Mouse (Mus musculus) megakaryocyte progenitor cell, adult 5-6 weeks (primary cell): Measurements from ENCODE around the gene Olfr395. TPM values are rescaled to one million over a fixed set of nuclear protein-coding genes. Genes with fewer than 3 reads are reported as not detected.
"Not testable (repeated sequence)": the region's sequence is repeated elsewhere in the genome, so short reads cannot be mapped to it uniquely, and the experiment has no call there.

Experiments
- ATAC-seq: replicated peaks from 2 replicates; pipeline ENCODE4 v1.8.0; 2016; ENCODE audit warnings: mild to moderate bottlenecking, moderate TSS enrichment, inconsistent platforms; ENCODE audit not compliant: poor library complexity
- total RNA-seq, 2 experiments: library from RNA; stranded (forward) in 1 of 2; stranded (reverse) in 1 of 2; fragments of 157-497, 149-512 nt in 1 of 2; fragments of 200-1000 nt in 1 of 2; gene quantifications; 2 replicates each; pipeline versions ENCODE4 v1.2.3 to v1.2.4; 2015 to 2017

Gene Olfr395
- not detected in 2 replicates for total RNA-seq (2015)
- total RNA-seq (2017), result not detected in 2 replicates

DNA sequence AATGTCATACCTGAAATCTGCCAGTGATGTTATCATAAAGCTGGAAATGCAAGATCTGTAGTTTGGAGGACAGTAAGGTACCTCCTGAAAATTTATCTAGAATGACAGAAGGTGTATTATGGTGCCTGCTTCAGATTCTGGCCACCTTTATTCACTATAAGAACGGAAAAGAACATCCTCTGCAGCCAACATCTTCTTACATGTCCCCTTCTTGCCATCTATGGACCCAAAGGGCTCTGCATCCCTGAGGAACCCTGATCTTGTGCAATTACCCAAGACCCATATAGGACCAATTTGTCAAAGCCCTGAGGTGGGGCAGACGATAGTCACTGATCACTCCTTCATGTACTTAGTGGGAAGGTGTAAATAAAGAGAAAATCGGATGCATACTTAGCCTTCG lies at the start of gene Olfr395:
Gene Olfr395 (minus strand): TSS at position 101 of the 400 bp plus-strand sequence.
- ATAC-seq, result not testable (repeated sequence)

DNA sequence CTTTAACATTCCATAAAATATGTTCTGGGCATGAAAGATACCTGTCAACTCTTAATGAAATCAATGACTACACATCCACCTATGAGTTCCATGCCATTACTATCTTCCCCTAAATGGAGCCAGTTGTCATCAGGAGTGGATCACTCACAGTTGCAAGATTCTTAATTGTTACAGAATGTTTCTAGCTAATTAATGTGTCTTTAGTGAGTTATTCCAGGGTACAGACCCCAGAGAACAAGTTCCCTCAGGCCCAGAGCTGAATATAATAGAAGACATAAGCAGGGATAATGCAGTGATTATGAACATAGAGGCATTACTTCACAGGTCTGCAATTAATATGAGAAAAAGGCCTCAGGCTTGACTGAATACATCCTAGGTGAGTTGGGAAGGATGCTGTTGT lies 27.3 kb upstream of the Olfr395 start, which contains the start of gene Olfr23:
Gene Olfr23 (plus strand): TSS at position 301 of the 400 bp plus-strand sequence.
- no peak for ATAC-seq

DNA sequence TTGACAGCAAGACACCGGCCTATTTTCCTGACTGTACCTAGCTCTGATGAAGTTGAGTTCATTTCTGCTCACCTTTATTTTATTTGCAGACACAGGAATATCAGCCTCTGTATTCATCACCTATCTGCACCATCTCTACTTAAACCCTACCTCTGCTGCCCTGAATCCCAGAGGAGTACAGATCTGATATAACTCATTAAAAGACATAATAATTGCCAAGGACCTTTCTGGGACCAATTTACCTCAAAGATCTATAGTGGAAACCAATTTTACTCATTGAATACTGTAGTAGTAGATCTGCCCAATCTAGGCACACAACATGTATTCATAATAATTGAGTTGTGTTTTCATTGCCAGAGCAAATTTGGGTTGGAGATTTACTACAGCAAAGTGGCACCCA lies 18.4 kb downstream of the Olfr395 start, which contains the start of gene Olfr394:
Gene Olfr394 (minus strand): TSS at position 101 of the 400 bp plus-strand sequence.
- no peak for ATAC-seq

Other genes starting within 250 kb of the Olfr395 start
- gene Zfp735, start 220.5 kb downstream of the Olfr395 start, total RNA-seq (2015), result not detected in 2 replicates
- not detected in 2 replicates for gene Zfp735, start 220.5 kb downstream of the Olfr395 start, total RNA-seq (2017)
- gene Olfr389, start 128.6 kb downstream of the Olfr395 start, total RNA-seq (2015), result not detected in 2 replicates
- not detected in 2 replicates for gene Olfr389, start 128.6 kb downstream of the Olfr395 start, total RNA-seq (2017)
- gene Olfr390, start 126.3 kb downstream of the Olfr395 start, total RNA-seq (2015), result not detected in 2 replicates
- not detected in 2 replicates for gene Olfr390, start 126.3 kb downstream of the Olfr395 start, total RNA-seq (2017)
- gene Olfr391-ps, start 106.2 kb downstream of the Olfr395 start, total RNA-seq (2015), result not detected in 2 replicates
- gene Olfr391-ps, start 106.2 kb downstream of the Olfr395 start, total RNA-seq (2017), result not detected in 2 replicates
- not detected in 2 replicates for gene Olfr392, start 92.2 kb downstream of the Olfr395 start, total RNA-seq (2015)
- not detected in 2 replicates for gene Olfr392, start 92.2 kb downstream of the Olfr395 start, total RNA-seq (2017)
- not detected in 2 replicates for gene Olfr393, start 57.8 kb downstream of the Olfr395 start, total RNA-seq (2015)
- gene Olfr393, start 57.8 kb downstream of the Olfr395 start, total RNA-seq (2017), result not detected in 2 replicates
- not detected in 2 replicates for gene Olfr394, start 18.5 kb downstream of the Olfr395 start, total RNA-seq (2015)
- not detected in 2 replicates for gene Olfr394, start 18.5 kb downstream of the Olfr395 start, total RNA-seq (2017)
- gene Olfr23, start 27.4 kb upstream of the Olfr395 start, total RNA-seq (2015), result not detected in 2 replicates
- gene Olfr23, start 27.4 kb upstream of the Olfr395 start, total RNA-seq (2017), result not detected in 2 replicates
- gene Olfr397, start 51.5 kb upstream of the Olfr395 start, total RNA-seq (2015), result not detected in 2 replicates
- not detected in 2 replicates for gene Olfr397, start 51.5 kb upstream of the Olfr395 start, total RNA-seq (2017)
- not detected in 2 replicates for gene Olfr398, start 81.1 kb upstream of the Olfr395 start, total RNA-seq (2015)
- not detected in 2 replicates for gene Olfr398, start 81.1 kb upstream of the Olfr395 start, total RNA-seq (2017)
- not detected in 2 replicates for gene Olfr139, start 147.3 kb upstream of the Olfr395 start, total RNA-seq (2015)
- gene Olfr139, start 147.3 kb upstream of the Olfr395 start, total RNA-seq (2017), result not detected in 2 replicates
- gene Olfr399, start 147.3 kb upstream of the Olfr395 start, total RNA-seq (2015), result not detected in 2 replicates
- not detected in 2 replicates for gene Olfr399, start 147.3 kb upstream of the Olfr395 start, total RNA-seq (2017)
- gene Zfp616, start 160.7 kb upstream of the Olfr395 start, total RNA-seq (2015), result not detected in 2 replicates
- gene Zfp616, start 160.7 kb upstream of the Olfr395 start, total RNA-seq (2017), result not detected in 2 replicates
- not detected in 2 replicates for gene Olfr401, start 204.4 kb upstream of the Olfr395 start, total RNA-seq (2015)
- not detected in 2 replicates for gene Olfr401, start 204.4 kb upstream of the Olfr395 start, total RNA-seq (2017)
- not detected in 2 replicates for gene Olfr402, start 244.2 kb upstream of the Olfr395 start, total RNA-seq (2015)
- gene Olfr402, start 244.2 kb upstream of the Olfr395 start, total RNA-seq (2017), result not detected in 2 replicates